Mouse (Mus musculus): ENCODE measurements around the gene Cdc37.

Gene Cdc37

GRCm38 (mm10) chr9:21135329-21135890, 14.4 kb downstream of the Cdc37 start:
- no peak for DNase-seq

- DNase-seq: peak; percentile 27
Measured at GRCm38 (mm10) chr9:21134595-21135328, 15.0 kb downstream of the Cdc37 start.

GRCm38 (mm10) chr9:21133064-21133707, 16.6 kb downstream of the Cdc37 start:
- DNase-seq: no peak

- DNase-seq: peak; percentile 33
Measured at GRCm38 (mm10) chr9:21132102-21132775, 17.5 kb downstream of the Cdc37 start.

GRCm38 (mm10) chr9:21131059-21131956, 18.5 kb downstream of the Cdc37 start, which contains the start of gene Tyk2:
Gene Tyk2, minus strand, starts transcription at chr9:21131243.
- DNase-seq: peak; percentile 88

GRCm38 (mm10) chr9:21126259-21126627, 23.5 kb downstream of the Cdc37 start:
- DNase-seq: no peak

- DNase-seq: no peak
Measured at GRCm38 (mm10) chr9:21125502-21126258, 24.1 kb downstream of the Cdc37 start.

GRCm38 (mm10) chr9:21124837-21125236, 24.9 kb downstream of the Cdc37 start:
- DNase-seq: no peak

GRCm38 (mm10) chr9:21121483-21121882, 28.3 kb downstream of the Cdc37 start:
- no peak for DNase-seq

- no peak for DNase-seq
Measured at GRCm38 (mm10) chr9:21117073-21117472, 32.7 kb downstream of the Cdc37 start.

GRCm38 (mm10) chr9:21115105-21115504, 34.7 kb downstream of the Cdc37 start:
- DNase-seq: no peak

- no peak for DNase-seq
Measured at GRCm38 (mm10) chr9:21114190-21114589, 35.6 kb downstream of the Cdc37 start.

- no peak for DNase-seq
Measured at GRCm38 (mm10) chr9:21113751-21114150, 36.0 kb downstream of the Cdc37 start.

- no peak for DNase-seq
Measured at GRCm38 (mm10) chr9:21107607-21108237, 42.1 kb downstream of the Cdc37 start.

GRCm38 (mm10) chr9:21105760-21106564, 43.8 kb downstream of the Cdc37 start:
- no peak for DNase-seq

- no peak for DNase-seq
Measured at GRCm38 (mm10) chr9:21104814-21105213, 45.0 kb downstream of the Cdc37 start.

- DNase-seq: no peak
Measured at GRCm38 (mm10) chr9:21102076-21102475, 47.7 kb downstream of the Cdc37 start.

GRCm38 (mm10) chr9:21100447-21101161, 49.2 kb downstream of the Cdc37 start:
- no peak for DNase-seq

GRCm38 (mm10) chr9:21097793-21098192, 52.0 kb downstream of the Cdc37 start:
- no peak for DNase-seq

GRCm38 (mm10) chr9:21095958-21096357, 53.8 kb downstream of the Cdc37 start:
- no peak for DNase-seq
